Mouse (Mus musculus): Measurements from ENCODE around the gene Smug1. TPM values are rescaled to one million over a fixed set of nuclear protein-coding genes. Genes with fewer than 3 reads are reported as not detected.

Gene Smug1
- polyA plus RNA-seq, 1 experiment from 2014 or later: 21.7 TPM

Other genes starting within 250 kb of the Smug1 start
- not detected in 2 replicates for gene Hoxc13, start 246.0 kb downstream of the Smug1 start, polyA plus RNA-seq (2016; fragmentation: Nextera tagmentation; extraction: Ambion mirVana)
- gene Hoxc12, start 230.3 kb downstream of the Smug1 start, polyA plus RNA-seq (2016; fragmentation: Nextera tagmentation; extraction: Ambion mirVana): not detected in 2 replicates
- not detected in 2 replicates for gene Hoxc11, start 212.7 kb downstream of the Smug1 start, polyA plus RNA-seq (2016; fragmentation: Nextera tagmentation; extraction: Ambion mirVana)
- gene Hoxc10, start 200.3 kb downstream of the Smug1 start, polyA plus RNA-seq (2016; fragmentation: Nextera tagmentation; extraction: Ambion mirVana): not detected in 2 replicates
- gene Hoxc5, start 199.6 kb downstream of the Smug1 start, polyA plus RNA-seq (2016; fragmentation: Nextera tagmentation; extraction: Ambion mirVana): not detected in 2 replicates
- not detected in 2 replicates for gene Hoxc9, start 190.7 kb downstream of the Smug1 start, polyA plus RNA-seq (2016; fragmentation: Nextera tagmentation; extraction: Ambion mirVana)
- not detected in 2 replicates for gene Hoxc8, start 176.5 kb downstream of the Smug1 start, polyA plus RNA-seq (2016; fragmentation: Nextera tagmentation; extraction: Ambion mirVana)
- not detected in 2 replicates for gene Hoxc6, start 168.8 kb downstream of the Smug1 start, polyA plus RNA-seq (2016; fragmentation: Nextera tagmentation; extraction: Ambion mirVana)
- not detected in 2 replicates for gene Hoxc4, start 148.2 kb downstream of the Smug1 start, polyA plus RNA-seq (2016; fragmentation: Nextera tagmentation; extraction: Ambion mirVana)
- gene Cbx5, start 72.7 kb upstream of the Smug1 start, polyA plus RNA-seq (2016; fragmentation: Nextera tagmentation; extraction: Ambion mirVana): 212 and 221 TPM in 2 replicates
- gene Hnrnpa1, start 73.3 kb upstream of the Smug1 start, polyA plus RNA-seq (2016; fragmentation: Nextera tagmentation; extraction: Ambion mirVana): 1,920 and 1,979 TPM in 2 replicates
- gene Nfe2, start 91.3 kb upstream of the Smug1 start, polyA plus RNA-seq (2016; fragmentation: Nextera tagmentation; extraction: Ambion mirVana): 5.5 and 8.3 TPM in 2 replicates
- gene Copz1, start 105.6 kb upstream of the Smug1 start, polyA plus RNA-seq (2016; fragmentation: Nextera tagmentation; extraction: Ambion mirVana): 279 and 280 TPM in 2 replicates
- 0.14 and 0.36 TPM in 2 replicates for gene Gpr84, start 143.5 kb upstream of the Smug1 start, polyA plus RNA-seq (2016; fragmentation: Nextera tagmentation; extraction: Ambion mirVana)
- 23.1 and 23.6 TPM in 2 replicates for gene Zfp385a, start 173.0 kb upstream of the Smug1 start, polyA plus RNA-seq (2016; fragmentation: Nextera tagmentation; extraction: Ambion mirVana)
- 22.8 and 25.6 TPM in 2 replicates for gene Itga5, start 199.7 kb upstream of the Smug1 start, polyA plus RNA-seq (2016; fragmentation: Nextera tagmentation; extraction: Ambion mirVana)

All from forebrain, embryonic 10.5 days (tissue).